Mouse (Mus musculus) forebrain, embryonic 10.5 days (tissue): ENCODE measurements at regions not wholly inside any gene's neighbourhood (a gene's known extent, or its start where the extent isn't known, plus 50 kb on each side); places are given as distances from the start of the nearest gene placed in this dataset.

Experiments
- DNase-seq: peaks from one replicate; pipeline ENCODE4 v3.0.0-alpha.2; 2017; ENCODE audit warnings: low spot score; ENCODE audit errors: extremely low spot score
- H3K27ac ChIP-seq: fragments of 300-500 bp; sonication (generic); 2 replicates; pipeline ENCODE4 v1.5.1; 2016; ENCODE audit warnings: mild to moderate bottlenecking
- H3K27me3 ChIP-seq: fragments of 300-500 bp; sonication (generic); 2 replicates; pipeline ENCODE4 v1.6.1; 2016; ENCODE audit warnings: mild to moderate bottlenecking; ENCODE audit not compliant: poor library complexity, severe bottlenecking
- H3K36me3 ChIP-seq: fragments of 300-500 bp; sonication (generic); replicated peaks from 2 replicates; pipeline ENCODE4 v1.6.1; 2016; ENCODE audit warnings: mild to moderate bottlenecking, moderate library complexity
- H3K4me1 ChIP-seq: fragments of 300-500 bp; sonication (generic); 2 replicates; pipeline ENCODE4 v1.6.1; 2016
- H3K4me3 ChIP-seq: fragments of 300-500 bp; sonication (generic); 2 replicates; pipeline ENCODE4 v1.5.1; 2016; ENCODE audit warnings: mild to moderate bottlenecking, moderate library complexity
- H3K9me3 ChIP-seq: fragments of 300-500 bp; sonication (generic); 2 replicates; pipeline ENCODE4 v1.6.1; 2016; ENCODE audit warnings: mild to moderate bottlenecking, moderate library complexity
- WGBS: fragments of 180-500 bp; shearing (Covaris S2); methylation state at CpG from one replicate; pipeline ENCODE4 v1.1.7; 2016; 5-methylcytosine and 5-hydroxymethylcytosine counted together

DNA sequence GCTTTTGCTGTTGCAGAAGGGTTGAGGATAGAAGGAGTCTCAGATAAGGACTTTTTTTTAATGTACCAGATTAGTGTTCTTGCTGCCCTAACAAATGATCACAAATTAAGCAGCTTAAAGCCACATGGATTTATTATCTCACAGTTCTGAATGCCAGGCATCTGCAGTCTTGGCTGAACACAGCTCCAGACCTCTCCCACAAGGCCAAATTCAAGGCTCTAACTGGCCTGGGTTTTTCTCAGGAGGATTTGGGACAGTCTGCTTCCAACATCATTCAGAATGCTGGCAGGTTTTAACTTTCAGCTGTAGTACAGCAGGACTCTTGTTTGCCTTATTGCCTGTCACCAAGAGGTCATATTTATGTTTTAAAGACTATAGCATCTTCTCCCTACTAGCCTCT is 329.7 kb upstream of the Chrm2 start:
- Histone ChIP-seq H3K4me3 (no peak overlapping the region), H3K4me1 (no peaks in the 10 kb centered on the region), H3K27me3 (no peaks in the 10 kb centered on the region), H3K9me3 (no peaks in the 10 kb centered on the region), H3K27ac (no peak overlapping the region), H3K36me3 (no peaks in the 10 kb centered on the region)
- DNase-seq = no peak

DNA sequence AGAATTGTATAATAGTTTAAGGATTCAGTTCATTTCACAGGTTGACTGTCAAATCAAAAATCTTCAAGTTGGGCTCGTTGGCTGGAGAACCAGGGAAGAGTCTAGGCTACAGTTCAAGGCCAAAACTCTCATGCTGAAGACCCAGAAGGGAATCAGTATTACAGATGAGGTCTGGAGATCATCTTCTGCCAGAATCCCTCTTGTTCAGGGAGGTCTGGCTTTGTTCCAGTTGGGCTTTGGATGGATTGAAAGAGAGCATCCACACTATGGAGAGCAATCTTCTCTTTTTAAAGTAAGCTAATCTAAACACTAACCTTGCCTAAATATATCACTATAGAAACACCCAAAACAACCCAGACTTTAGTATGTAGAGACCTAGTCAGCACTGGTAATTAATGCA is 327.5 kb upstream of the Chrm2 start:
- Histone ChIP-seq H3K27ac (no peak overlapping the region), H3K4me1 (no peaks in the 10 kb centered on the region), H3K36me3 (no peaks in the 10 kb centered on the region), H3K9me3 (no peaks in the 10 kb centered on the region), H3K27me3 (no peaks in the 10 kb centered on the region), H3K4me3 (no peak overlapping the region)
- no peak for DNase-seq
- 83% methylated on average over 1 of the region's 1 CpGs for WGBS

DNA sequence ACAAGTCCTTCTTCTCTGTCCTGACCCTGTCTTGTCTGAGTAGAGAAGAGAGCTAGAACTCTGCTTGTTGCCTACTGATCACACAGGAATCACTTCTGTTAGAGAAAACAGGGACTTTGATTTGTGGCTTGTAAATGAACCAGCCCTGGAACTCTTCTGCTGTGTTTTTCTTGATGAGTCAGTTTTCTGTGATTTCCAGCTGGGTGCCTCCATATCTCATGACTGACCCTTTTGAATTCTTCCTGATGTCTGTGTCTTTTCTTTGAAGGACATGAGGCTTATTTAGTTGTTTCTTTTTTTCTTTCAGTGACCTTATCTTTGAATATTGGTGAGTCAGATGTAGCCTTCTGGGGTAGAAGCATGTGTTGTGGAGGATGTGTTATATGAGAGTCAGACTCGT is 323.0 kb upstream of the Chrm2 start:
- Histone ChIP-seq H3K4me3 (no peak overlapping the region), H3K27me3 (no peaks in the 10 kb centered on the region), H3K4me1 (no peaks in the 10 kb centered on the region), H3K36me3 (no peaks in the 10 kb centered on the region), H3K9me3 (no peaks in the 10 kb centered on the region), H3K27ac (no peak overlapping the region)
- DNase-seq = no peak
- 90% methylated on average over 1 of the region's 1 CpGs for WGBS

DNA sequence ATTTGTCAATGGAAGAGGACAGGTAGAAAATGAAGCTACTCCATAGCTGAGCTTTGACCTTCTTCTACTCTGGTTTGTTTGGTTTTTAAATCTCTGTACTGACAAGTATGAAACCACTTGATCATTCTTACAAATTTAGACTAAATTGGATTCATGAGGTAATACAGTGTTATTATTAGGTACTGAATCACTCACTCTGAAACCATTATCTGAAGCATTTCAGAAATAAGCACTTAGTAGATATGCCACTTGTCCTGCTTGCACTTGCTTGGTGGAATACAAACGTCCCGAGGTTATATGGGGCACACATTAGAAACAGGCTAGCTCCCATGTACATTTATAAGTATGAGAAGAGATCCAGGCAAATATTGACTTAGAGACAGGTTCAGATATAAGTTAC is 319.2 kb upstream of the Chrm2 start:
- Histone ChIP-seq H3K4me3 (no peak overlapping the region), H3K9me3 (no peaks in the 10 kb centered on the region), H3K4me1 (no peaks in the 10 kb centered on the region), H3K27me3 (no peaks in the 10 kb centered on the region), H3K27ac (no peak overlapping the region), H3K36me3 (no peaks in the 10 kb centered on the region)
- DNase-seq = no peak
- 90% methylated on average over 2 of the region's 2 CpGs for WGBS

DNA sequence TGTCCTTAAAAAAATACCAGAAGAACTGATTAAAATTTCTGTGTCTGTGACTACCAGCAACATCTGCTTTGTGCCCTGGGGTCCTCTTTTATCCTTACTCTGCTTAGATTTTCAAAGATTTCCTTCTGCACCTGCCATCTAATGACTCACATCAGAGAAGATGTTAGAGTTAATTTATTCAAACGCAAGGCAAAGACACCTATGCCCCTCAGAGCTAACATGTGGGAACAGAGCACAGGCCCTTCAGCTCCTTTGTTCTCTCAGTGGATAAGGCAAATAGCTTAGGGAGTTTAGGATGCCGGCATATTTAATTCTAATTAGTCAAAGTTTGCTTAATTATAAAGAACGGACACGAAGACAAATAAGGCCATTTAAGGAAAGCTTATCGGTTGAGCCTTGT is 308.3 kb upstream of the Chrm2 start:
- H3K27me3 ChIP-seq = no peaks in the 10 kb centered on the region
- H3K27ac ChIP-seq = no peak overlapping the region
- H3K4me1 ChIP-seq = no peaks in the 10 kb centered on the region
- H3K4me3 ChIP-seq = no peak overlapping the region
- H3K9me3 ChIP-seq = no peaks in the 10 kb centered on the region
- DNase-seq = no peak
- WGBS = 71% methylated on average over 5 of the region's 5 CpGs
- H3K36me3 ChIP-seq = no peaks in the 10 kb centered on the region

DNA sequence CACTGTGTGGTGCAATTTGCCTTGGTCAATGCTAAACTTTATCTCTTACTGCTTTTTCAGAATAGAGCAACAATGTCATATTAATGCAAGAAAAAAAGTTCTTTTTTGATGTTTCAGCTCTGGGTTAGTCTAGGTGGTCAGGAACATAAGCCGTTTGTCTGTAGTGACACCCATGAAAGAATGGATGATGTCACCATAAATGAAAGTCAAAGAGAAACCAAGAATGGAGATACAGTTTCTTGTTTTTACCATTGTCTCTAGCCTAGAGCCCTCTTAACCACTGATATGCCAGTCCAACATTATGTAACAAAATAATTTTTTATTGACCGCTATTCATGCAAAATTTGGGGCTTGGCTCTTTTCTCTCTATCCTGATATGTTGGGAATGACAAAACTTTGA is 294.3 kb upstream of the Chrm2 start:
- no peaks in the 10 kb centered on the region for H3K27me3 ChIP-seq

DNA sequence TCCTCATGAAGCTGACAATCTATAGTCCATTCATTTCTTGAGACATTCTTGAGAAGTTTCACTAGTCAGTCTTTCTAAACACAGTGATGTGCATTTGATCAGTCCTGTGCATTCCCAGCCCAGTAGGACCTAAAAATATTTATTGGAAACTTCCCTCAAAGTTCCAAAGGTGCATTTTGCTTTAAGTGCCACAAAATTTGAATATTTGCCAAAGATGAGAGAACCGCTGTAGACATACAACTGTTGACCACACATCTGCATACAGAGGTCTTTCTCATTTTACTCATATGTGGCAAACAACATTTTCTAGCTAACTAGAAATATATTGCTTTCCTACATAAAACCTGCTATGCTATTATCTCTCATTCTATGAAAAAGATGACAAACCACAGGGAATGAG is 293.8 kb upstream of the Chrm2 start:
- Histone ChIP-seq H3K4me1 (peaks cover 7% of the 10 kb centered on the region), H3K27ac (no peak overlapping the region), H3K36me3 (no peaks in the 10 kb centered on the region), H3K27me3 (no peaks in the 10 kb centered on the region), H3K9me3 (no peaks in the 10 kb centered on the region), H3K4me3 (no peak overlapping the region)
- WGBS = 98% methylated on average over 1 of the region's 1 CpGs
- no peak for DNase-seq

More for the DNA sequence above, 294.3 kb upstream of the Chrm2 start:
- no peak overlapping the region for H3K4me3 ChIP-seq
- no peak for DNase-seq
- peaks cover 6% of the 10 kb centered on the region for H3K4me1 ChIP-seq
- WGBS = 92% methylated on average over 2 of the region's 2 CpGs
- no peaks in the 10 kb centered on the region for H3K9me3 ChIP-seq
- no peak overlapping the region for H3K27ac ChIP-seq
- no peaks in the 10 kb centered on the region for H3K36me3 ChIP-seq

DNA sequence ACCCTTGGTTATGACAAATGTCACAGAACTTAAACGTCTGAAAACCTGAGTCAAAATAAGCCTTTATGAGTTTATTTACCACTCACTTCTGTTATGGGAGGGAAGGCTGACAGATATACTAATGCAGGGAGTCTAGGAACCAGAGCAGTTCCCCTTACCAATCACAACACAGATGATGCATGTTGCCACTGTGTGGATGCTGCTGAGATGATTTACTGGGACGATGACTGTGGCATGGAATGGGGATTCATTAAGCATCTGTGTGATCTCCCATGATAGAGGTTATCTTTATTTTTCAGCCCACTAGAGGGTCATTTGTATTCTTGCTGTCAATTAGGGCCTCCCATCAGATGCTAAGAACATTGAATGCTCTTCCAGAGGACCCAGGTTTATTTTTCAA is 290.5 kb upstream of the Chrm2 start:
- Histone ChIP-seq H3K9me3 (no peaks in the 10 kb centered on the region), H3K27ac (no peak overlapping the region), H3K4me1 (peaks cover 7% of the 10 kb centered on the region), H3K27me3 (no peaks in the 10 kb centered on the region), H3K4me3 (no peak overlapping the region), H3K36me3 (no peaks in the 10 kb centered on the region)
- WGBS = 80% methylated on average over 2 of the region's 2 CpGs
- no peak for DNase-seq

DNA sequence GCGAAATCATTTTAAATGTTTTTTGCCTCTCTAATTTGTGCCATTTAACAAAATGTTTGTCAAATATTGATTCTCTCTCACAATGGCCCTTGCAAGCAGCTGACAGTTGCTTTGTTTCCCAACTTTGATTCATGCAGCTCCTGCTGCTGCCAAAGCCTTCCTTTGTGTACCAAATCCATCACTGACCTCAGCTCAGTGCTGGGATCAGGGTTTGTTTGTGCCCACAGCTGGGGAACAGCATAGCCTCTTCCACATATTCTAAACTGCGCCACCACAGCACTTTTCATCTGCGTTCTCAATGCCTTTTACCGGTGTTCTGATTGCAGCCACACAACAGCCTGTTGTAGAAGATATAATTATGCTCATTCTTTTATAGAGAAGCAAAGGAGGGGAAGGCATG is 289.7 kb upstream of the Chrm2 start:
- no peak for DNase-seq

DNA sequence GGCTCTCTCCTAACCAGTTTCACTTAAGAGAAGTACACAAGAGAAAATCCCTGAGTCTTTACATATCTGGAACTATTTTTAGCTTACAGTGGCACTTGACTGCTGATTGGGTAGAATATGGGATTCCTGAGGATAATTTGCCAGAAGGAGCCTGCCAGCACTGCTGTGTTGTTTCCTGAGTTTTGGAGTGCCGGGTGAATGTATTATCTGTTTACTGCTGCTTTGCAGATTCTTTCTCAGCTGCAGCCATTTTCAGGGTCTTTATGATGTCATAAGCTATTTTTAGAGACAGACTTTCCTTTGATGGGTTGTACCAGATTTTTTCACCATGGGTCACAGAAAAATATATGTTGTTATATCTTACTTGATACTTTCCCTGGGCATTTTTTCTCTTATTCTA is 279.1 kb upstream of the Chrm2 start:
- Histone ChIP-seq H3K9me3 (no peaks in the 10 kb centered on the region), H3K27me3 (no peaks in the 10 kb centered on the region), H3K4me3 (no peak overlapping the region), H3K27ac (no peak overlapping the region), H3K36me3 (no peaks in the 10 kb centered on the region), H3K4me1 (no peaks in the 10 kb centered on the region)
- no peak for DNase-seq
- WGBS = 74% methylated on average over 1 of the region's 1 CpGs

More for the DNA sequence above, 289.7 kb upstream of the Chrm2 start:
- Histone ChIP-seq H3K27ac (no peak overlapping the region), H3K36me3 (no peaks in the 10 kb centered on the region), H3K4me1 (peaks cover 7% of the 10 kb centered on the region), H3K4me3 (no peak overlapping the region), H3K9me3 (no peaks in the 10 kb centered on the region), H3K27me3 (no peaks in the 10 kb centered on the region)
- WGBS = 56% methylated on average over 4 of the region's 4 CpGs

DNA sequence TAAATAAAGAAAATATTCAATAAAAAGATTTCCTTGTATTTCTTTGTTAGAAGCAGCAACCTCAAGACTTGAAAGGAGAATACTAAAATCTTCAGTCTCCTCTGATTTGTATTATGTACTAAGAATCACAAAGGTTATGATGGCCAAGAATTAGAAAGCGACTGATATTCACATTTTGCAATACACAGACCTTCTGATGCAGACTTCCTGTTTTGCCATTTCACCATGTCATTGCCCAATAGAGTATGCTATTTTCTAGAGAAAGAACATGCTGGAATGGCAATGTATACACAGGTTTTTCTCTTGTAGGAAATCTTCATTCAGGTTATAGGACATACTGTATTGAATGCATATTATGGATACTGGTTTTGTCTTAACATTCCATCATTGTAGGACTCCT is 250.7 kb upstream of the Chrm2 start:
- H3K27ac ChIP-seq = no peak overlapping the region
- peaks cover under 1% of the 10 kb centered on the region; the same call in 1 of the 2 replicates for H3K9me3 ChIP-seq
- H3K36me3 ChIP-seq = no peaks in the 10 kb centered on the region
- 90% methylated on average over 1 of the region's 1 CpGs for WGBS
- no peak for DNase-seq
- H3K27me3 ChIP-seq = no peaks in the 10 kb centered on the region
- no peak overlapping the region for H3K4me3 ChIP-seq
- H3K4me1 ChIP-seq = no peaks in the 10 kb centered on the region

DNA sequence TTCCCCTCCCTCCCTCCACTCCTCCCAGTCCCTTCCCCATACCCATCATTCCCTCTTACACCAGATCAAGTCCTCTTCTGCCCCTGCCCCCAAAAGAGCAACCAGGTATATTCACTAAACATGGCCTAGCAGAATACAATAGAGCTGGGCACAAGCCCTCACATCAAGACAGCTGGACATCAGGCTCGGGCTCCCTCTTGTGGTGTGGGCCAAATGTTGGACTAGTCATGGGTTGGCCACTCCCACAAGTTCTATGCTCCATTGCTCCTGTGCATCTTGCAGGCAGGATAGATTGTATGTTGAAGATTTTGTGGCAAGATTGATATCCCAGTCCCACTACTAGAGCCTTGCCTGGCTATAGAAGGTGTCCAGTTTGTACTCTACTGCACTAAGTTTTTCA is 240.6 kb upstream of the Chrm2 start:
- Histone ChIP-seq H3K36me3 (no peaks in the 10 kb centered on the region), H3K27ac (no peak overlapping the region), H3K27me3 (no peaks in the 10 kb centered on the region), H3K9me3 (peaks cover 2% of the 10 kb centered on the region; the same call in 1 of the 2 replicates), H3K4me1 (no peaks in the 10 kb centered on the region), H3K4me3 (no peak overlapping the region)
- WGBS = 84% methylated on average over 1 of the region's 1 CpGs
- no peak for DNase-seq

DNA sequence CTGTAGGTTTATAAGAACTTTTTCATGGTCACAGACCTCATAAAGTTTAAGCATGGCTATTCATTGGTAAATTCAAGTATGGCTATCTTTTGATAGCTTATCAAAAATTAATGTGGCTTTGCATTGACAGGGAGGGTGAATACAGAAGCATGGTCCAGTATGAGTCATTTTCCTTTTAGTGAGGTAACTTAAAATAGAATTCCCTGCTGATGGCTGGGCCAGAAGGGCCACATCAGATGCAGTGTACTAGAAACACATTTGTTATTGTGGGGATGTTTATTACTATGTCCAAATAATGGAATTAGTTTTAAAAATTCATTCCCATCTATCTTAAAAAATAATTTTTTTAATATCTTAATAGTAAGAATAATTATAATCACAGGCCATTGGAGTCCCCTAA is 213.4 kb upstream of the Chrm2 start:
- Histone ChIP-seq H3K27ac (no peak overlapping the region), H3K27me3 (no peaks in the 10 kb centered on the region), H3K36me3 (no peaks in the 10 kb centered on the region), H3K4me3 (no peak overlapping the region), H3K9me3 (no peaks in the 10 kb centered on the region), H3K4me1 (peaks cover 5% of the 10 kb centered on the region; the same call in 1 of the 2 replicates)
- no peak for DNase-seq

DNA sequence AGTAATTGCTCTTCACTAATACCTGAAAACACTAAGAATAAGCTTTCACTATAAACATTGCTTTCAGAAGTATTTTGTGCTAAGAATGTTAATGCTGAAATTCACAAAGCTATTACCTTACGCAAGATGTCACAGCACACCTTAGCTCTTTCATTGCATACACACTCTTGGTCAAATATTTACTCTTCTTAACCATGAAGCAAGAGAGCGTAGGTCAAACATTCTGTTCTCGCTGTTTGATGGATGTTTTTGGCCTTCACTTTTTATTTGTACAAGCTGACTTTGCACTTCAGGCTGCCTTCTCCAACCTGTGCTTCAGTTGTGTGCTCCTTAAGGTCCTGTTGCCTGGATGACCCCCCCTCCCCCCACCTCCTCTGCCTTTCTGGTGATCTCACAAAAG is 212.8 kb upstream of the Chrm2 start:
- no peak for DNase-seq
- Histone ChIP-seq H3K27ac (no peak overlapping the region), H3K4me1 (peaks cover 5% of the 10 kb centered on the region; the same call in 1 of the 2 replicates), H3K27me3 (no peaks in the 10 kb centered on the region), H3K36me3 (no peaks in the 10 kb centered on the region), H3K4me3 (no peak overlapping the region), H3K9me3 (no peaks in the 10 kb centered on the region)
- WGBS = 85% methylated on average over 3 of the region's 3 CpGs
